Mouse (Mus musculus) cerebellum, adult 11 months (tissue): ENCODE measurements around the gene Hist1h4k.
"Not testable (repeated sequence)": the region's sequence is repeated elsewhere in the genome, so short reads cannot be mapped to it uniquely, and the experiment has no call there.

Experiments
- DNase-seq: peaks from one replicate; pipeline ENCODE4 v3.0.0; 2022

Gene Hist1h4k

DNA sequence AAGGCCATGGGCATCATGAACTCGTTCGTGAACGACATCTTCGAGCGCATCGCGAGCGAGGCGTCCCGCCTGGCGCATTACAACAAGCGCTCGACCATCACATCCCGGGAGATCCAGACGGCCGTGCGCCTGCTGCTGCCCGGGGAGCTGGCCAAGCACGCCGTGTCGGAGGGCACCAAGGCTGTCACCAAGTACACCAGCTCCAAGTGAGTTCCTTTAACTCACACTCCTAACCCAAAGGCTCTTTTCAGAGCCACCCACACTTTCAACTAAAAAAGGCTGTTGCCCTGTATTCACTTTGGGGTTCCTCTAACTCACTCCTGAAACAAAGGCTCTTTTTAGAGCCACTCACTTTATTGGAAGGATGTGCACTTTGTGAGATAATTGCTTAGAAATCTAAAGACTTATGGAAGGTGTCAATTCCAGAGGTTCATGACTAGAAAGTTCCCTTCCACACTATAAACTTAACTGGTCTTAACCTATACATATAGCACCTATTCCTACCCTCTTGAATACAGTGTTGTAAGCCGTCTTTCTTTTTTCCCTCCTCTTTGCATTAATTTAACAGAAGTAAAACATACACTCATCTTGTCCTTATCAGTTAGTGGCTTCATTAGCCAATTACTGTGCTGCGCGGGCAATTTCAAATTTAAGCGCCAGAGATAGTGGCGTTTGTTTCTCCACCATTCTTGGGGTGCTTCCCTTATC lies 4.1 kb upstream of the Hist1h4k start:
- DNase-seq, result not testable (repeated sequence)

DNA sequence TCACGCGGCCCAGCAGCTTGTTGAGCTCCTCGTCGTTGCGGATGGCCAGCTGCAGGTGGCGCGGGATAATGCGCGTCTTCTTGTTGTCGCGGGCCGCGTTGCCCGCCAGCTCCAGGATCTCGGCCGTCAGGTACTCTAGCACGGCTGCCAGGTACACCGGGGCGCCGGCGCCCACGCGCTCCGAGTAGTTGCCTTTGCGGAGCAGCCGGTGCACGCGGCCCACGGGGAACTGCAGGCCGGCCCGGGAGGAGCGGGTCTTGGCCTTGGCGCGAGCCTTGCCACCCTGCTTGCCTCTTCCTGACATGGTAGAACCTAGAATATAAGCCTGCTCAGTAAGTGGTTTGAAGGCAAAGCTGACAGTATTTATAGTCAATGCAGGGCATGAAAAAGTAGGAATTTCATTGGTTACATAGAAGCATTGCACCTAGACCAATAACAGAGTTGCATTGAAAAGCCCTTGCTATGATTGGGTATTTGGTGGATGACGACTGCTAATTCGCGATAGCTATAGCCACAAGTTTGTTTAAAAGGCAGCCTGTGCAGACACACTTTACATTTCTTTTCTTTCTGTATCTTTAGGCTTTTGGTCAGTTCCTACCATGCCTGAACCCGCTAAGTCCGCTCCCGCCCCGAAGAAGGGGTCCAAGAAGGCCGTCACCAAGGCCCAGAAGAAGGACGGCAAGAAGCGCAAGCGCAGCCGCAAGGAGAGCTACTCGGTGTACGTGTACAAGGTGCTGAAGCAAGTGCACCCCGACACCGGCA lies 3.4 kb upstream of the Hist1h4k start, which contains the start of the genes Hist1h2ak and Hist1h2bn:
Gene Hist1h2ak (minus strand): TSS at position 304 of the 762 bp plus-strand sequence.
Gene Hist1h2bn (plus strand): TSS at position 600 of the 762 bp plus-strand sequence.
- DNase-seq, result peak; percentile 58

DNA sequence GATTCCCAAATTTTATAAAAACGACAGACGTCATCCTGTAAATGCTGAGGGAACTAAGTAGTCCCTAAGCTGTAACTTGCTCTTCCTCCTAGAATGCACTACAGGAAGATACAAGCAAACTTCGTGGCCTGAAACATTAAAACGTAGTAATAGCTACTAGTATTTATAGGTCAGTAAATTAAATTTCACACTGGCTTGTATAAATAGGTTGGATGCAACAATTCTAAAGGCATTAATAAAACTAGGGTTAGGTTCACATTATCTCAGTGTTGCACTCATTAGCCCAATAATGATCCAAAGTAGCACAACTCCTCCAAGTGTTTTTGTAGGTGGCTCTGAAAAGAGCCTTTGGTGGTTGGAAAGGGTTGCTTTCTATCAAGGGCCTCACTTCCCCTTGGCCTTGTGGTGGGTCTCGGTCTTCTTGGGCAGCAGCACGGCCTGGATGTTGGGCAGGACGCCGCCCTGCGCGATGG lies 2.8 kb upstream of the Hist1h4k start:
- DNase-seq, result no peak

DNA sequence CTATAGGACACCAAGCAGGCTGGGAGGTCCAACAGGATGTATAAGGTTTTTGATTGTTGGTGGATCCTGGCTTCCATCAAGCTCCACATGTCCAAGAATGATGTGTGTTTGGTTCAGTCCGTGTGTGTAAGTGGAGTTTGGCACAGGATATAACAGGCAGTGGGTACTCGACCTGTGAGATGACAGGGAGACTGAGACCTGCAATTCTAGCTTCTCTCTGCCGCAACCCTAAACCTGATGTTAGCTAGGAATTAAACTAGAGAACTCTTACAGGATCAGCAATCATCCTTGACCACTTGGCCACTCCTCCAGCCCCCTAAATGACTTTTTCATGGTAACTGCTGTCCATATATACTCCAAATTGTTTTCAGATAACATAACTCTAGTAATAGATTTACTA lies 2.1 kb upstream of the Hist1h4k start:
- no peak for DNase-seq

DNA sequence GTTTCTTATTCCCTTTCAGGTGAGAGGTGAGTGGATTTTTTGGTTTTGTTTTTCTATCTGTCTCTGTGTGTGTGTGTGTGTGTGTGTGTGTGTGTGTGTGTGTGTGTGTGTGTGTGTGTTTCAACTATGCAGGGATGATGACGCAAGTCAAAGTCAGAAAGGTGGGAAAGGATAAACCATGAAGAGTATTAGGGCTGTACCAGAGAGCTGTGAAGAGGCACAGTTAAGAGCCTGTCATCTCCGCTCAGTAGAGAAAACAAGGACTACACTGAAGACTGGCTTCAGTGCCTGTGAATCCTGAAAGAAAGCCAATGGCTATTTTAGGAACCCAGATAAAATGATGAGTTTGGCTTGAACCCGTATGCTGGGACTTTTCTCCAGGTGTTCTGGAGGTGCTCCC lies 1.5 kb upstream of the Hist1h4k start:
- DNase-seq, result no peak

DNA sequence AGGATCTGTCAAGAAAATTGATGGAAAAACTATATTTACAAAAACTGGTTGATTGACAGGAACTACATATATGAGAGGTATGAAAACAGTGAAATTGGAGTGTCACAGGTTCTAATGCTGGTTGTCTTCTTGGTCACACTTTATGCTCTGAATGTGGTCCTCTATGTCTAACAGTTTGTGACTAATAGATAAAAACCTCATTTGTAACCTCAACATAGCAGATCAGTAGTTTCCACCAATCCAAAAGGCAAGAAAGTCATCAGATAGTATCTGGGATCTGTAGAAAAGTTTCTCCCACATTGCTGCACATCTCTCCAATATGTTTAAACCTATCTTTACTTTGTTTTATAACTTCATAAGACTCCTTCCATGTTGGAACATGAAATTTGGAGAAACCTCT lies 1.1 kb upstream of the Hist1h4k start:
- DNase-seq, result no peak

DNA sequence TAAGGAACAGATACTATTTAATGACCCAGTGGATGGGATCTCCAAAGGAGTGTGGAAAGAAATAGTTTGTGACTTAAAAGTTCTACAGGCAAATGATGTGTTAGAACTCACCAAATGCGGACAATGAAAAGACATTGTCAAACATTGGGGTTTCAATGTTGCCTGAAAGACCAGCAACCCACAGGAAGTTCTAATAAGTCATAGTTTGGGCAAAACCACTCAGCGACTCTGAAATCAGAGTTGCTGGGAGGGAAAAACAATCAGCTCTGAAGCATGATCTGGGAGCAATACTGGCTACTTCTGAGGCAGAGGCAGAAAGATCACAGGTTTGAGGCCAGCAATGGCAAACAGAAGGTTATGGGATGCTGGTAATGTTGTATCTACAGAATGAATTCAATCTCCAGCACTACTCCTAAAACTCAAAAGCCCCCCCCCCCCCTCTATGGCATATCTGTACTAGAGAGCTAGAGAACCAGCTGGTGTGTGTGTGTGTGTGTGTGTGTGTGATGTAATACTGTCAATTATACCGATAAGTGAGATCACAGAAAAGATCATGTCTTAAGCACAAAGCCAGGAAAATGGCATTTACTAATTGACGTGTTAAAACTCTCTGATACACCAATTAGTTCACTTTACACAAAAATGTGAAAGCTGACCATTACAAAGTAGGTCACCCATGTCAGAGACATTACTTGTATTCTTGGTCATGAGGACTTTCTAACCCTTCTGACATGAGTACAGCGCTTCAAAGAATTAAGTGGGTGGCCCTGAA lies 732 bp downstream of the Hist1h4k start:
- no peak for DNase-seq

DNA sequence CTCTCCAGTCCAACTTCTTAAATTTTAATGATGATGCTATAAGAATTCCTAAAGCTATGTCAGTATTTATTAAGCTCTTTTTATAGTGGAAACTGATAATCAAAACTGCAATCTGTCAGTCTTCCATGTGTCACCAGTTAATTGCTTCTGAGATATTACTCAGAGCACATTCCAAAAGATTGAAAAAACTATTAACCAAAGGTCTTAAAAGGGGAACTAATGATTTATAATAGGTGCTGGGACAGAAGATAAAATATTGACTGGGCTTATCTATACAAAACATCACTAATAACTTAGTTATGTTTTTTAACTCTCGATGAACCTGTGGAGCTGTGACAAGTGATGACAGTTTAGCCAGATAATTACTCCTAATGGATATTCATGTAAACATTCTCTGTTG lies 5.3 kb downstream of the Hist1h4k start:
- no peak for DNase-seq

DNA sequence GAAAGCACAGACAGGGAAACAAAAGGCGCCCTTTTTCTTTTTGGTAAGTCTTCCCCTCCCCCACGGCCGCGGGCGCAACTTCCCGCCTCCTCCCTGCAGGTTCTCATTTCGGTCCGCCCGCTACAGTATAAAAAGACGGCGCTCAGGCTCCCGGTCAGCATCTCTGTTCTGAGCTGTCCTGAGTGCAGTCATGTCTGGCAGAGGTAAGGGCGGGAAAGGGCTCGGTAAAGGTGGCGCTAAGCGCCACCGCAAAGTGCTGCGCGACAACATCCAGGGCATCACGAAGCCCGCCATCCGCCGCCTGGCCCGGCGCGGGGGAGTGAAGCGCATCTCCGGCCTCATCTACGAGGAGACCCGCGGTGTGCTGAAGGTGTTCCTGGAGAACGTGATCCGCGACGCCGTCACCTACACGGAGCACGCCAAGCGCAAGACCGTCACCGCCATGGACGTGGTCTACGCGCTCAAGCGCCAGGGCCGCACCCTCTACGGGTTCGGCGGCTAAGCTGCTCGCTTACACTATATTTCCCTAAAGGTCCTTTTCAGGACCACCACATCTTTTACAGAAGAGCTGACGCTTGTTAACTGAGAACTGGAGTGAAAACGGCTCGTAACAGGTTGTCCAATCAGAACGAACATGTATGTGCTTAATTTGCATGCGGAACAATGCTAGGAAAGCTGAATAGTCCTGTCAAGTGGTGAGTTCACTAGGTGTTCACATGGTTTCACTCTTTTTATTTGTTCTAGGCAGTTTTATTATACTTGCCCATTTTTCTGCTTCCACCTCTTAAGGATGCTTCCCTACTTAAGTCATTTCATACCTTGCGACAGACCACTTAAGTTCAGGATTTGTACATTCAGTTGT lies 15.2 kb downstream of the Hist1h4k start, which contains the start of gene Hist1h4j:
Gene Hist1h4j (plus strand): TSS at position 159 of the 862 bp plus-strand sequence.
- DNase-seq, result peak; percentile 80

DNA sequence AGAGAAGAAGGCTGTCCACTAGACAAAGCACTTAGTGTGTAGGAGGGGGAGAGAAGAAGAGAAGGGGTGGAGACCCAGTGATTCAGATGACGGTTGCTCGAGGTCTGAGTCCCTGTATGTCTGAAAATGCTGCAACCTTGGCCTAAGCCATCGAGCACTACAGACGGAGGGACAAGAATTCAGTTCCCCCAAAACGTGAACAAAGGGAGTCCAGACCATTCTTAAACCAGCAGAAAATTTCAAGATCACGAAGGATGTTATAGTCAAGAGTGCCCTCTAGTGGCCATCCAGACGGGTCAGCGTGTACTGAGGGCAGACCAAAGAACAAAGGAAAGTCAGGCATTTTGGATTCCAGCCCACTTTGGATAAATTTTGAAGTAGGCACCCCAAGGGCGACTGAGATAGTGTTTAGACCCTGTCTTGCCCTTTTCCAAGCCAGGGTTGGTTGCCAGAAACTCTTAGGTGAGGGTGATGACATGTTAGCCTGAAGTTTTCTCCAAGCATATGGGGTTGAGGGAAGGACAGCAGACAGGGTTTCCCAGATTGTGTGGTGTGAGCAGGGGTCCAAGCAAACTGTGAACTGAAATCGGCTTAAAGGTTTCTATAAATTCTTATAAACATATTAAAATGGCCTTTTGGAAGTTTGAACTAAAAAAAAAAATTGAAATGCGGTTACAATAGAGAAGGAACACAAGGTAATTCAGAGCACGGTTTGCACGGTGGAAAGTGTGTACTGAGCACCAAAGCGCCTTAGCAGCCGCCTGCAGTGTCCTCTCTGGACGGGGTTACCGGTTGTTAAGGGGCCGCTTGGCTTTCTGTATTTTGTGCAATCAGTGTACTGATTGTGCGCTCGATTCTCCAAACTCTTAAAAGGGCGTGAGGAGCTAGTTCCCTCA lies 16.0 kb downstream of the Hist1h4k start:
- DNase-seq, result peak; percentile 69

DNA sequence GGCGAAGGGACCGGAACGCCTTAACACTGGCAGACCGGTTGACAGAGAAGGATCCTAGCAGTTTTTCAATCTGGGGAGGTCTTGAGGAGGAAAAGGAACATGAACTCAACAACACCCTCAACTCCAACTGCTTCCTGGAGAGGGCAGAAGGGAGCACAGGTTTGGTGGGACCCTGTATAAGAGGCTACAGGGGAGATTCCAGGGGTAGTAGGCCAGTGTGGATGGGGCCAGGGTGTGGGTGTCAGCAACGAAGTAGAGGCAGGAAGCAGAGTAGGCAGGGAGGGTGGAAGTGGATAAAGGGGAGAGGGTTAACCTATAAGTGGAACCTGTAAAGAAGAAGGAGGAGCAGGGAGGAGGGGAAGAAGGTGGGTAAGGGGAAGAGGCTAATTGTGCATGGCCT lies 16.8 kb downstream of the Hist1h4k start:
- DNase-seq, result no peak

DNA sequence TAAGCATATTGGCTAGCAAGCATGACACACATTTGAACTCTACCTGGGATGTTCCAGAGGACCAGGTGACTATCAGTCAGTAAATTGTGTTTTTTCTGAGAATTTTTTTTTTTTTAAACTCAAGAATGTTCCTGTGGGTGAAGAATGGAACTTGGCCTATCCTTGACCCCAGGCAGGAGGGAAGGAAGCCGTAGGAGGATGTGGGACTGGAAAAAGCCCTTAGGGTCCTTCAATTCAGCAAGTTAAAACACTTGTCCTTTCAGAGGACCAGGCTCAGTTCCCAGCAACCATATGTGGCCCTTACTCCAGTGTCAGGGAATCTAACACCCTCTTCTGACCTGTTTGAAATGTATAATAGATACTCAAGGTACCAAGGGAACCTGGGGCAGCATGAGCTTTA lies 20.8 kb downstream of the Hist1h4k start:
- DNase-seq, result no peak

DNA sequence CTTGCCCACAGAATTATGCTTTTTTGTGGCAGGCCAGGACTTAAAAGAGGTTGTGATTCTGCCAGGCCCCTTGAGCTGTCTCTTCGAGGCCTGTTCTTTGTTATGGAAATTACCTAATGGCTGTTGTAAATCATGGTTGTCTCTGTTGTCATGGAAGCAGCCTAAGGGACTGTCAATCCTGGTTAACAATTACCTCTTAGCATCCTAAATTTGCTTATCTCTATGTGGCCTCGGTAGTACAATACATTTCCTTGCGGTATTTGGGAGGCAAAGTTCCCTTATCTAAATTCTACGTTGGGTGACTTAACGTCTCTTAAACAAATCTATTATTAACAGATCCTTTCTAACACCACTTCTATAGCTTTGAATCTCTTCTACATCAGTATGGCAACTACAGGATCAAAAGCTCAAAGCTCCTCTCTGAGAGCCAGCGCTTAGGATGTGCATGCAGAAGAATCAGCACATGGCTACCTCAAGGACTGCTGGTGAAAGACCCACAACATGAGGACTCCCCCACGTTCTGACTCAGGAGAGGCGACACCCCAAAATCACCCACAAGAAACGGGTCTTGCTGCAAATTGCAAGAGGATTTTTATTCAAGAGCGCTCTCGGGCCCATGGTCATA lies 22.2 kb downstream of the Hist1h4k start:
- DNase-seq, result no peak

DNA sequence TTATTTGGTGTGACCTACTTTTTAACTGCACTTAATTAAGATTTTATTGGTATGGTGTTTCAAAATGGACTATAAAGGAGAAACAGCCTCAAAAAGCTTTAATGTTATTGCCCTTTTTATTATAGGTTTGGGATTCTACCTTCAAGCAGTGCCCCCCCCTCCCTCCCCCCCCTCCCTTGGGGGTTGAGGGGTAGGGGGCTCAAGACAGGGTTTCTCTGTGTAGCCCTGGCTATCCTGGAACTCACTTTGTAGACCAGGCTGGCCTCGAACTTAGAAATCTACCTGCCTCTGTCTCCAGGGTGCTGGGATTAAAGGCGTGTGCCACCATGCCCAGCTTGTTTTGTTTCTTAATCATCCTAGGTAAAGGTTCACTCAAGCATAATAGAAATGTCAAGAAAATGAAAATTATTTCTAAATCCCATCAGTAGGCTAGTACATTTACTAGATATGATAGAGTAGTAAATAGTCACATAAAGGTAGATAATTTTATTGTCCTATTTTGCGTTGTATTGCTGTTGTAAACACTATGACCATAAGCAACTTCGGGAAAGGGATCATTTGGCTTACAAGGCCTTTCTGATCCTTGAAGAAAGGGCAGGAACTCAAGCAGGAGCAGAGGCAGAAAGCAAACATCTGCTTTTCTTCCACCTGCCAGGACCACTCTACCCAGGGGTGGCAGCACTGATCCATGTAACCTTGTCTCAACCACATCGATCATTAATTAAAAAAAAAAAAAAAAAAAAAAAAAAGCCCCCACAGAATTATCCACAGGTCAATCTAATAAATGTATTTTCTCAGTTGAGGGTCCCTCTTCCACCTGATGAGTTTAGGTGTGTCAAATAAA lies 27.1 kb downstream of the Hist1h4k start:
- DNase-seq, result no peak

DNA sequence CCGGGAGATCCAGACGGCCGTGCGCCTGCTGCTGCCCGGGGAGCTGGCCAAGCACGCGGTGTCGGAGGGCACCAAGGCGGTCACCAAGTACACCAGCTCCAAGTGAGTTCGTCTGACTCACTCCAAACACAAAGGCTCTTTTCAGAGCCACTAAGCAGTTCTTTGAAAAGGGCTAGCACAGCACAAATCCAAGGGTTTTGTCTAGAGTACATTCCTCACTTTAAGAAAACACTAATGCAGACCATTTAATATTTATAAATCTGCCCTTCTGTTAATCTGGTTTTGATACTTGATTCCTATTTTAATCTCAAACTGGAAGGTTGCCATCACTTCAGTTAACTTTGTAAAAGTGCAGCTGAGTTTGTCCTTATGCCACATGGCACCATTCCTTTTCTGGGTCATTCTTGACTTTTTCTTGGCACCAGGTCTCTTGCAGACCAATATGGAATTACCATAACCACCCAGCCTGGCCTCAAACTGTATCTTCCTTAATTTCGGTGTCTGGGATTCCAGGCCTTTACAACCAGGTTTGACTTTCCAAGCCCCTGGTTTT lies 27.9 kb downstream of the Hist1h4k start:
- DNase-seq, result no peak

DNA sequence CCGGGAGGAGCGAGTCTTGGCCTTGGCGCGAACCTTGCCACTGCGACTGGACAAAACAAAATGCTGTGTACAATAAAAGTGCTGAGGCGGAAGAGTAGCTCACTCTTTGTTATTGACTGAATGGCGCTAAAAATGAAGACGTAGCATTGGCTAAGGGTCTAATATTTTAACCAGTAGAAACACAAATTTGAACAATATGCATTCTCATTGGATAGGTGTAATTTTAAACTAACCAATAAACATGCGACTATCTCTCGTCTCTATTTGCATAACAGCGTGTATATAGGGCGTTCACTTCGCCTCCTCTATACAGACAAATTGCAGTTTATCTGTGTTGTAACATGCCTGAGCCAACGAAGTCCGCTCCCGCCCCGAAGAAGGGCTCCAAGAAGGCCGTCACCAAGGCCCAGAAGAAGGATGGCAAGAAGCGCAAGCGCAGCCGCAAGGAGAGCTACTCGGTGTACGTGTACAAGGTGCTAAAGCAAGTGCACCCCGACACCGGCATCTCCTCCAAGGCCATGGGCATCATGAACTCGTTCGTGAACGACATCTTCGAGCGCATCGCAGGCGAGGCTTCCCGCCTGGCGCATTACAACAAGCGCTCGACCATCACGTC lies 28.4 kb downstream of the Hist1h4k start, which contains the start of gene Hist1h2bm:
Gene Hist1h2bm (plus strand): TSS at position 288 of the 616 bp plus-strand sequence.
- DNase-seq, result peak; percentile 53

DNA sequence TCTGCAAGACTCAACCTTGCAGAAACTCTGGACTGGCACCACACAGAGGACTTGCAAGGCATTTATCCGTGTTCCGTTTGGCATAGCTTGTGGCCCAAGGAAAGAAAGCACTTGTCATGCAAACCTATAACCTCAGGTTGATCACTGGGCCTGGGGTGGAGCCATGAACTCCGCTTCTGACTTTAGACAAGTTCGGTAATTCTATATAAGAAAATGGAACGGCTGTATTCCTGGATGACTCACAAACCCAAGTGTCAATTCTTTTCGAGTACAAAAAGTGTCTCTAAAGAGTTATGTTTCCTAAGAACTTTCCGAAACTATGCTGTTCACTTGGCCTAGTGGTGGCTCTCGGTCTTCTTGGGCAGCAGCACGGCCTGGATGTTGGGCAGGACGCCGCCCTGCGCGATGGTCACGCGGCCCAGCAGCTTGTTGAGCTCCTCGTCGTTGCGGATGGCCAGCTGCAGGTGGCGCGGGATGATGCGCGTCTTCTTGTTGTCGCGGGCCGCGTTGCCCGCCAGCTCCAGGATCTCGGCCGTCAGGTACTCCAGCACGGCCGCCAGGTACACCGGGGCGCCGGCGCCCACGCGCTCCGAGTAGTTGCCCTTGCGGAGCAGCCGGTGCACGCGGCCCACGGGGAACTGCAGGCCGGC lies 29.1 kb downstream of the Hist1h4k start:
- DNase-seq, result not testable (repeated sequence)

DNA sequence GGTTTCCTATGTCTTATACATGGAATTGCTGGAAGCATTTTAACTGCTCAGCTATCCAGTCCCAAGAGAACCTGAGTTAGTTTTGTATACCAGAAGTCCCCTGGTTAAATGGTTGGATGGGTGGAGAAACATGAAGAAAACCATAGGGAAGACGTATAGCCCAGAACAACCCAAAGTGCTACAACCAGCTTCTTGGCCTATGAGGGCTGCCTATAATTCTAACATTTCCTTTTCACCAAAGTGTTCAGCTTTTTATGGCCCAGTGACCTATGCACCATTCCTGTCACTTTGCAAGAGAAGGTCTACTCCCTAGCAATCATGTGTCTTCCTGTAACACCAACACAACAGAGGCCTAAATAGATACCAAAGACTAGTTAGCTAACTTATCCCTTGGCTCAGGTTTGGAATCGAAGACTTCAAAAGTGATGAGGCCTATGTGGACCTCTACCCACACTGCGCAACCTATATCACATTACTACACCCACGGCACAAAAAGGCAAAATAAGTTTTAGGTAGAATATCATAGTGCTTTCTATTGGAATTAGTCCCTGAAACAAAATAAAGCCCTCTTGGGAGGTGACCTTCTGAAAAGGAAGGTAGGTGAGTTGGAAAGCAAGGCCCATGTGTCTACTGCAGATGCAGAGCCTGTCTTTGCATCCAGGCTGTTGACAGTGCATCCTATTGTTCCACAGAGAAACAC lies 31.8 kb downstream of the Hist1h4k start:
- no peak for DNase-seq
